Mouse (Mus musculus) spleen, postnatal 4 days (tissue): ENCODE measurements around the gene Slc35d2.
A peak's percentile ranks its signal among the peaks of the same experiment; 100 is the strongest.

ENCODE experiments used
- DNase-seq, 2 experiments: peaks; one replicate each; pipeline ENCODE4 v3.0.0; 2022; ENCODE audit warnings: low spot score in 2 of 2

Gene Slc35d2

DNA sequence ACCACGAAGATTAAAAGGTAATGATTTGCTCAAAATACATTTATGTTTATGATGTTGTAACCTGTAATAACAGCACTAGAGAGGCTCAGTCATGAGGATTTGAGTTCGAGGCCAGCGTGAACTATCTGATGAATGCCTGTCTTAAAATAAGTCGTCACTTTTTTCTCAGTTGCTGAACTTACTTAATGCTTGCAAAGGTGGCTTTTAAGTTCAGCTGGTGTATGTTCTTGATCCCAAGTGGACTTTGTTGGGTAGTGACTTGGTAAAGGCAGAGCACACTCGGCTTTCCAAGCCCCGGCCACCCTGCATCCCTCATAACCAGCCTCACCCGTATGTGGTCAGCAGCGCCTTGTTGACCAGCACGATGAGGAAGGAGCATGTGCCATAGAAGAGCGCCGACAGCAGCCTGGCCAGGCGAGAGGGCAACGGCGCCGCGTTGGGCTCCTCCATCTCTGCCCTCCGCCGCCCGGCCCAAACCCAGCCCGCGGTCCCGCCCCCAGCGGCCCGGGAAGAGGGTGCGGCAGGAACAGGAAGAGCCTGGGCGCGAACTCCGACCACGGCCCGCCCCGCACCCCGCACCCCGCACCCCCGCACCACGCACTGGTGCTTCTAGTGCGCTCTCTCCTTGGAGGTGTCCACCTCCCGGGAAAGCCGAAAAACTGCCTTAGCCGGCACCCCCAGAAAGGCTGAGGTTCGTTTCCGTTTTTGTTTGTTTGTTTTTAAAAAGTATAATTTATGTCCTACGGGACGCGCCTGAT, at the start of gene Slc35d2:
Gene Slc35d2, minus strand, starts transcription at position 511 of the 758 bp plus-strand sequence.
- peak; percentile 62 to 80 for DNase-seq

DNA sequence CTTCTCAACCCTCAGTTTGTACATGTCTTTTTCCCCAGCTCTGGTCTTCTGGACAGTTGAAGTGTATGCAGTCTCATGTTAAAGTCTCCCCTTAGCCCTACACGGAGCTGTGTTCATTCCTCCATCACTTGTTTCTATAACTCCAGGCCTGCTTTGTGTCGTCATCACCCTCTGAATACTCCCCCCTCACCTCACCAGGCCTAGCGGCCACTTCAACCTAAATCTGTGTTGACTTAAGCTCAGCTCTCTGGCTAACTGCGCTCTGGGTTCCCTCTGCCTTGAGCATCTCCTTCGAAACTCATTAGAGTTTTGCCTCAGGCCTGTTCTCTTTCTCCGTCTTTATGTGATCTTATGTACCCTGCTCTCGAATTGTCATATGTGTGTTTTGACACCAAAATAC, 48.8 kb upstream of the Slc35d2 start:
- DNase-seq, result no peak

- no peak for DNase-seq
Observed at GRCm38 (mm10) chr13:64169746-64170145, 40.6 kb upstream of the Slc35d2 start.

DNA sequence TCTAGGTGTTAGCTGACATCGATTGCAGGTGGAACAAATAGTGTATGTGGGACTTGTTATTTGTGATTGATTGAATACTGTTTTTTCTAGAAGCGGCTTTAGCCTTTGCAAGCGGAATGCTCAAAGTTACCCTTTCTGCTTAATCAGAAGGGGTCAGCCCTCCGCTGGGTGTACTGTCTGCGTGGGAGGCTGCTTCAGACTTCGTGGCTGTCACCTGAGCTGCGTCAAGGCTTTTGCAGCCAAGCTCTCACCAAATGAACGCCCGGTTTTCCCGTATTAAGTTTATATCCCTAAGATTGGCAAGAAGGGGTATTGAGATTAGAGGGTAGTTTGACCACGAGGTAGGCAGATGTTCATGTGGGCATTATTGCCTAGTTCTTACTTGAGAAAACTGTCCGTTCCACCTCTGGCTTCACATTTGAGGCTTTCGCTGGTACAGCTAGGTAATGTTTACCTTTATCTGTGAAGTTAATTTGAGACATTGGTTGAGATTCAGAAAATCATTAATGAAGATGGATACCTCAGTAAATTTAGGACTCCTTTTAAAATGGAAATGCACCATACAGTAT, 34.1 kb upstream of the Slc35d2 start:
- DNase-seq, result no peak

GRCm38 (mm10) chr13:64162626-64163025, 33.5 kb upstream of the Slc35d2 start:
- no peak for DNase-seq

DNA sequence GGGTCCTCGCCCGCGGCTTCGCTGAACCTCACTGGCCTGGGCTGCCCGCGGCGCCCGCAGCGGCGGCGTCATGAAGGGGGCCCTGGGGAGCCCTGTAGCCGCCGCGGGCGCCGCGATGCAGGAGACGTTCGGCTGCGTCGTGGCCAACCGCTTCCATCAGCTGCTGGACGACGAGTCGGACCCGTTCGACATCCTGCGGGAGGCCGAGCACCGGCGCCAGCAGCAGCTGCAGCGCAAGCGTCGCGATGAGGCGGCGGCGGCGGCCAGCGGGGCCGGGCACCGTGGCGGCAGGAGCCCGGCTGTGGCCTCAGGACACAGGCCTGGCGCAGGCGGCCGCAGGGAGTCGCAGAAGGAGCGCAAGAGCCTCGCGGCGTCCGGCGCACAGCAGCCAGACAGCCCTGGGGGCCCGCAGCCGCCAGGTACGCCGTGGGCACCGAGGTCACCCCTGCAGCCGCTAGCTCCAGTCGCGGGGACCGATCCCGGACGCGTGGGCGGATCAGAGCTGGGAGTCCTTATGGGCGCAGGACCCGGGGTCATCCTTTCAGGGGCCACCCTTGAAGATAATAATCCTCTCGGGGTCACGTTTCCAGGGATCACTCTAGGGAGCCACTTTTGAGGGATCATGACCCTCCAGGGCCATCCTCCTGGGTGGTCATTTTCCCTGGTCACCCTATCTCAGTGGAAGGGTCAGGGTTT, 32.9 kb upstream of the Slc35d2 start:
- DNase-seq, result peak in 1 of 2 experiments; percentile 79

GRCm38 (mm10) chr13:64161548-64161915, 32.4 kb upstream of the Slc35d2 start, which contains the start of gene Habp4:
Habp4 (plus strand) TSS chr13:64161824.
- DNase-seq, result peak; percentile 99

- DNase-seq, result no peak
Observed at GRCm38 (mm10) chr13:64156966-64157365, 27.8 kb upstream of the Slc35d2 start.

GRCm38 (mm10) chr13:64155171-64155571, 26.0 kb upstream of the Slc35d2 start:
- DNase-seq, result no peak

GRCm38 (mm10) chr13:64154651-64155050, 25.5 kb upstream of the Slc35d2 start:
- no peak for DNase-seq

GRCm38 (mm10) chr13:64153751-64154267, 24.6 kb upstream of the Slc35d2 start:
- DNase-seq, result peak; percentile 42 to 77

GRCm38 (mm10) chr13:64153083-64153682, 24.0 kb upstream of the Slc35d2 start, which contains the start of gene Zfp367:
Zfp367 (minus strand) TSS chr13:64153202.
- DNase-seq, result peak; percentile 98 to 99

- peak in 1 of 2 experiments; percentile 42 for DNase-seq
Observed at GRCm38 (mm10) chr13:64152671-64153082, 23.5 kb upstream of the Slc35d2 start.

- peak; percentile 90 to 95 for DNase-seq
Observed at GRCm38 (mm10) chr13:64152241-64152669, 23.1 kb upstream of the Slc35d2 start.

DNA sequence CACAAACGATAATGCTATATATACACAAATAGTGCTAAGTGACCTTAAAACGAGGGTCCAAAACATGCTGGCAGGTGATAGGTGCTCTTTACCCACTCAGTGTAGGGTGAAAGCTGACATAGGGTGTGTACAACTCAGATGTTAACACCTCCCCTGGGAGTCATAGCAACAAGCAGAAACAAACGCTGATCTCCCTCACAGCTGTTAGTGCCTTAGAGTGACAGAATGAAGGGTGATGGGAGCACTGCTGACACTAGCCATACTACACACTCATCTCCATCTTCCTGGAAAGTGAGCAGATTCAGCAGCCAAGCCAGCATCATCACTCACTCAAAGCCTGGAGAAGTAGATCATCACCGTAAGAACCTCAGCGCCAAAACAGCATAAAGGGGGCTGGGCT, 21.0 kb upstream of the Slc35d2 start:
- no peak for DNase-seq

- DNase-seq, result peak; percentile 36 to 70
Observed at GRCm38 (mm10) chr13:64129616-64130375, 628 bp upstream of the Slc35d2 start.

GRCm38 (mm10) chr13:64126316-64126715, 2.9 kb downstream of the Slc35d2 start:
- no peak for DNase-seq

GRCm38 (mm10) chr13:64124886-64125285, 4.3 kb downstream of the Slc35d2 start:
- DNase-seq, result no peak

DNA sequence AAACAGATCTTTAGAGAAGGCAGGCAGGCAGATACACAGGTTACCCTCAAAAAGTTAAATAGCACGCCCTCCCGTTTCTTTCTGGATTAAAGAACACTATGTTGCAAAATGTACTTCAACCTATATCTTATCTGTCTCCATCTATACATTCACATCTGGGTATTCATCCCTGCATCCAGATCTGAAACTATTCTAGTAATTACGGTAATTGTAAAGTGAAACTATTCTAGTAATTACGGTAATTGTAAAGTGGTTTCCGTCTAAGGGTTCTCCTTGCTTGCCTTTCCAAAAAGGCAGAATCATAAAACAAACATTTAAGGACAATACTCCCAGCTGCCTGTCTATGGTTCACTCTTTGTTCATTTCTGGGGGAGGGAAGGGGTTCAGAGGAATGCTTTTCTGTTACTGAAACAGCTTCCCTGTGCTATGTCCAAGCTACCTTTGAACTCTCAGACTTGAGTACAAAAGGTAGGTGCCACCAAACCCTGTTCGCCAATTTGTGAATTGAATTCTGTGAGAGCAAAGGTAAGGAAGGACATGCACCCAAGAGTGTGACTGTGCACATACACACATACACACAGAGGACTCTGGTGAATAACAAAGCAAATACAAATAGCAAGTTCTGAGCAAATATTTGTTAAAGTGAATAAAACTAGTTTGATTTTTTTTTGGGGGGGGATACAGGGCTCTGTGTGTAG, 5.5 kb downstream of the Slc35d2 start:
- DNase-seq, result no peak

GRCm38 (mm10) chr13:64120760-64121159, 8.4 kb downstream of the Slc35d2 start:
- DNase-seq, result no peak

- no peak for DNase-seq
Observed at GRCm38 (mm10) chr13:64117442-64117841, 11.7 kb downstream of the Slc35d2 start.
